Mouse (Mus musculus): ENCODE measurements around the gene Sppl3.

The Sppl3 gene

DNA sequence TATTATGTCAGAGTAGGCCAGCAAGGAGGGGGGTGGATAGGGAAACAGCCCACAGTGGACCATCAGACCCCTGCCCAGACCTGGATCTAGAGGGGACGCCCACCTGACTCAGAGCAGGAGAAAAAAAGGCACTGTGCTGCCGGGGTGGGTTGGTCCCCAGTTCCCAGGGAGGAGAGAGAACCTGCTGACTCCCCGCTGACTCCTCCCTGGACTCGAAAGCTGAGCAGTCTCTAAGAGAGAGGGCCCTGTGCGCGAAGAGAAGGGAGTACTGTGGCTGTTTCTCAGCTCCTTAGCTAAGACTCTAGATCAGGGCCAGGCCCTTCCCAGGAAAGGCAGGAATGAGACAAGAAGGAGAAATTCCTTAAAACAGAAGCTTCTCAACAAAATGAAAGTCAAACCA lies 133.5 kb downstream of the Sppl3 start:
- H3K4me1 ChIP-seq (replicated peaks; ENCODE audit: low read depth, low read length) = peaks cover 94% of the 10 kb centered on the region
- H3K36me3 ChIP-seq (ENCODE audit: insufficient read depth, low read length) = peaks cover 72% of the 10 kb centered on the region
- TF ChIP-seq CTCF (conservative IDR thresholded peaks at IDR 0.05; ENCODE audit: low read length) (no peak), NANOG (IDR thresholded peaks at IDR 0.05; ENCODE audit: borderline replicate concordance, low read length) (no peak), POU5F1 (IDR thresholded peaks at IDR 0.05; ENCODE audit: borderline replicate concordance, low read length) (no peak)
- H3K9me3 ChIP-seq (ENCODE audit: low read length) = no peaks in the 10 kb centered on the region
- H3K4me3 ChIP-seq (replicated peaks; ENCODE audit: low read length) = peak overlapping the region; percentile 41; the same call in 1 of the 2 replicates
- no peaks in the 10 kb centered on the region for H3K27me3 ChIP-seq (ENCODE audit: insufficient read depth, low read length)

GRCm38 (mm10) chr5:115145253-115145968 lies 134.5 kb downstream of the Sppl3 start:
- Histone ChIP-seq H3K27me3 (ENCODE audit: insufficient read depth, low read length) (no peaks in the 10 kb centered on the region), H3K9me3 (ENCODE audit: low read length) (no peaks in the 10 kb centered on the region), H3K4me3 (replicated peaks; ENCODE audit: low read length) (peak overlapping the region; percentile 41), H3K4me1 (replicated peaks; ENCODE audit: low read depth, low read length) (peaks cover 95% of the 10 kb centered on the region), H3K36me3 (ENCODE audit: insufficient read depth, low read length) (peaks cover 82% of the 10 kb centered on the region)
- TF ChIP-seq CTCF (conservative IDR thresholded peaks at IDR 0.05; ENCODE audit: low read length) (no peak), POU5F1 (IDR thresholded peaks at IDR 0.05; ENCODE audit: borderline replicate concordance, low read length) (no peak), NANOG (IDR thresholded peaks at IDR 0.05; ENCODE audit: borderline replicate concordance, low read length) (peak; percentile 32; the same call in 1 of the 2 replicates)

GRCm38 (mm10) chr5:115145976-115146746 lies 135.2 kb downstream of the Sppl3 start:
- peaks cover 95% of the 10 kb centered on the region for H3K4me1 ChIP-seq (replicated peaks; ENCODE audit: low read depth, low read length)
- H3K9me3 ChIP-seq (ENCODE audit: low read length) = no peaks in the 10 kb centered on the region
- H3K27me3 ChIP-seq (ENCODE audit: insufficient read depth, low read length) = no peaks in the 10 kb centered on the region
- TF ChIP-seq NANOG (IDR thresholded peaks at IDR 0.05; ENCODE audit: borderline replicate concordance, low read length) (no peak), POU5F1 (IDR thresholded peaks at IDR 0.05; ENCODE audit: borderline replicate concordance, low read length) (no peak), CTCF (conservative IDR thresholded peaks at IDR 0.05; ENCODE audit: low read length) (no peak)
- peaks cover 89% of the 10 kb centered on the region for H3K36me3 ChIP-seq (ENCODE audit: insufficient read depth, low read length)
- H3K4me3 ChIP-seq (replicated peaks; ENCODE audit: low read length) = peak overlapping the region; percentile 39

GRCm38 (mm10) chr5:115146747-115147130 lies 135.8 kb downstream of the Sppl3 start:
- Histone ChIP-seq H3K9me3 (ENCODE audit: low read length) (no peaks in the 10 kb centered on the region), H3K36me3 (ENCODE audit: insufficient read depth, low read length) (peaks cover 95% of the 10 kb centered on the region), H3K27me3 (ENCODE audit: insufficient read depth, low read length) (no peaks in the 10 kb centered on the region), H3K4me1 (replicated peaks; ENCODE audit: low read depth, low read length) (peaks cover 95% of the 10 kb centered on the region), H3K4me3 (replicated peaks; ENCODE audit: low read length) (0 out of 2 replicates have a peak overlapping the region, but pooled peaks have one; percentile 1)
- no peak for TF ChIP-seq CTCF (conservative IDR thresholded peaks at IDR 0.05; ENCODE audit: low read length)
- no peak for TF ChIP-seq POU5F1 (IDR thresholded peaks at IDR 0.05; ENCODE audit: borderline replicate concordance, low read length)
- no peak for TF ChIP-seq NANOG (IDR thresholded peaks at IDR 0.05; ENCODE audit: borderline replicate concordance, low read length)

DNA sequence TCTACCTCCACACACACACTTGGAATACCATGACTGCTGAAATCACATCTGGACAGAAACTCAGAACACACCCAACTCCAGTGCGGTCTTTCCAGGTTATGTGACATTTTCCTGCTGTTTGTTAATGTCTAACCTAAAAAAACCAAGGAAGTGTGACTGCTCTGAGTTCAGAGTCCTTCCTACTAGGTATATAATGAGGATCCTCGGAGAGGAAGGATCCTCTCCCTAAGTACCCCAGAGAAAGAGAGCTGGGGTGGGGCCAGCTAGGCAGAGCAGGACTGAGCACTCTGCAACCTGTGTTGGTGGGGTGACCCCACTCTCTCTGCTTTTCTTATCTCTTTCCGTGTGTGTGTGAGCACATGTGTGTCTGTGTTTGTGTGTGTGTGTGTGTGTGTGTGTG lies 136.5 kb downstream of the Sppl3 start:
- H3K27me3 ChIP-seq (ENCODE audit: insufficient read depth, low read length) = no peaks in the 10 kb centered on the region
- no peak overlapping the region for H3K4me3 ChIP-seq (replicated peaks; ENCODE audit: low read length)
- H3K4me1 ChIP-seq (replicated peaks; ENCODE audit: low read depth, low read length) = peaks cover 95% of the 10 kb centered on the region
- H3K9me3 ChIP-seq (ENCODE audit: low read length) = no peaks in the 10 kb centered on the region
- TF ChIP-seq NANOG (IDR thresholded peaks at IDR 0.05; ENCODE audit: borderline replicate concordance, low read length) (no peak), CTCF (conservative IDR thresholded peaks at IDR 0.05; ENCODE audit: low read length) (no peak), POU5F1 (IDR thresholded peaks at IDR 0.05; ENCODE audit: borderline replicate concordance, low read length) (no peak)
- peaks cover 97% of the 10 kb centered on the region for H3K36me3 ChIP-seq (ENCODE audit: insufficient read depth, low read length)

- Histone ChIP-seq H3K4me3 (replicated peaks; ENCODE audit: low read length) (no peak overlapping the region), H3K36me3 (ENCODE audit: insufficient read depth, low read length) (peaks cover 97% of the 10 kb centered on the region), H3K9me3 (ENCODE audit: low read length) (no peaks in the 10 kb centered on the region), H3K4me1 (replicated peaks; ENCODE audit: low read depth, low read length) (peaks cover 95% of the 10 kb centered on the region), H3K27me3 (ENCODE audit: insufficient read depth, low read length) (no peaks in the 10 kb centered on the region)
- TF ChIP-seq CTCF (conservative IDR thresholded peaks at IDR 0.05; ENCODE audit: low read length) (no peak), POU5F1 (IDR thresholded peaks at IDR 0.05; ENCODE audit: borderline replicate concordance, low read length) (no peak), NANOG (IDR thresholded peaks at IDR 0.05; ENCODE audit: borderline replicate concordance, low read length) (no peak)
Measured at GRCm38 (mm10) chr5:115148378-115148777, 137.4 kb downstream of the Sppl3 start.
